Mouse (Mus musculus): Measurements from ENCODE around the gene Tmem17. TPM values are rescaled to one million over a fixed set of nuclear protein-coding genes. Genes with fewer than 3 reads are reported as not detected.

Gene Tmem17
- total RNA-seq (2022): 1 to 10 TPM; 1.8 to 2.8 (median 2.2) TPM

DNA sequence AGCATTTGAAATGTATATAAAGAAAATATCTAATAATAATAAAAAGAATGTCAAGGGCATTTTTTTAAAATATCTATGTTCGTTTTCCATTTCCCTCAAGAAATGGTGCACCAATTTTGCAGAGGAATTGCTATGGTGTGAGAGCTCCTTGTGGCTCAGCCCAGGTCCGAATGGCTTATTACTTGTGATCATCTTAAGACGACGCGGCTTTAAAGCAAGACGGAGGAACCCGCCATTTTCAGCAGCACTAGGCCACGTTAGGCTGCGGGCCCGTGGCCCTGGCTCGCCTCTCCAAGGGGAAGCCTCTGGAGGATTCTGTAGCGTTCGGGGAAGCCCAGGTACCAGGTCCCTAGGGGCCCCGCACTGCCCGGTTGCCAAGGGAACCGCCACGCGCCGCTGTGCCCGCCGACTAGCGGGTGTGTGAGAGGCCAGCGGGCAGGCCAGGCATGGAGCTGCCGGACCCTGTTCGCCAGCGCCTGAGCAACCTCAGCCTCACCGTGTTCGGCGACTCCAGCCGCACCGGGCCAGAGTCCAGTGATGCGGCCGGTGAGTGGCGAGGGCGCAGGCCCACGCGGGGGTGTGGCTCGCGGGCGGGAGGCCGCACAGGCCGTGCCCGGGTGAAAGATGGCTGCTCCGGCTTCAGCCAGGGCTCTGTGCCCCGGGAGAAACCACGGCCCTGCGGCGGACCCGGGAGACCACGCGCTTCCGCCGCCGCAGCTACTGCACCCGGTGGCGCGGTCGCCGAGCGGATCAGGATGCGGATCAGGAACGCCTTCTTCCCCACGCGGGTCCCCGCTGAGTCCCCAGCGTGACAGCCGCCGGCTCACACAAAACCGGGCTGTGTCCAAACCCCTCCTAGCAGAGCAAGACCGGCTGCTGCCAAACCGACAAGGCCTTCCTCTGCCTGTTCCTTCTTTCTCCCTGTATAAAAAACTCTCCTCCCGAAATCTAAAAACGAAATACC, at the start of gene Tmem17:
Gene Tmem17, plus strand, starts transcription at position 51 of the 964 bp plus-strand sequence.
- peak; percentile 79 to 84 for DNase-seq (ENCODE audit: low spot score in 2 of 2)

- no peak for DNase-seq (ENCODE audit: low spot score in 2 of 2)
Measured at GRCm38 (mm10) chr11:22479836-22480619, 31.9 kb upstream of the Tmem17 start.

DNA sequence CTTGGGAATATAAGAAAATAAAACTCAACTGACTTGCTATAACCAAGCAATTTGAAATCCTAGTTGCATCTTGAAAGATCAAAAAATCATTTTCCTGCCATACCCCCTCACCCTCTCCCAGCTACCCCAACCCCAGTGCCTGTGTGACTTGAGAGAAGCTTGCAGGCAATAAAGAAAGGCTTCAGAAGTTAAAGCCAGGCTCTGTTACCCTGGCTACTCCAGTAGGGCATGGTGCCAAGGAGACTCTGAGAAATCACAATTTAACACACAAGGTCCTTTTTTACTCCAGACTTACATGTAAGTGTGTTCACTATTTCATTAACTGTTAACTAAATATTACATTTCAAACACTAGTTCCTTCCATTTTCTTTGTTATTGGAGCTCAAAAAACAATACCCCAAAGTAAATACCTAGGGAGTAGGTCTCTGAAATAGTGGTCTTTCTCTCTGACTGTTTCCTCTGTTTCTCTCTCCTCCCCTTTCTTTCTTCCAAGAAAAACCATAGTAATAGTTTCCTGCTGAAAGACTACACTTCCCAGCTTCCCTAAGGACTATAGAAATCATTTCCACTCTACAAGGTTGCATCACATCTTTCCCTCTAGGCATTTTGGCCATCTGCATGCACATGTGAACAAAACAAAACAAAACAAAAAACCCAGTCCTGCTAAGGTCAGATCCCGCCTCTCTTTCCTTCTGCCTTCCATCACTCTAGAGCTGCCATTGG, 30.1 kb upstream of the Tmem17 start:
- no peak for DNase-seq (ENCODE audit: low spot score in 2 of 2)

DNA sequence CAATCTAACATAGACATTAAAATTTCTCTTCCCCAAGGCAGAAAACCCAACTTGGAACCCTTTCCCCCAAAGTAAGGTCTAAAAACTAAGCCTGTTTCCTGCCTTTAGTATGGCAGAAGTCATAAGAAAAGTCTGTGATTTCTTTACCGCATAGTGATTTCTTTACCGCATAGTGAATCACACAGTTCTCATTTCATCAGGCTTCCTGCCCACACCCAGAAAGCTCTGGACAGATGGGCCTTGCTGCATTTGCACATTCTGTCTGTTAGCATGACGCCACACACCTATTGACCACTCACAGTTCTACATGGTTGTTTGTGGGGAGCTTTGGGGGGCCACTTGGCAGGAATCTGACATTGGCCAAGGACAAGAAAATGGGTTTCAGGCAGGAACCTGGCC, 29.5 kb upstream of the Tmem17 start:
- no peak for DNase-seq (ENCODE audit: low spot score in 2 of 2)

DNA sequence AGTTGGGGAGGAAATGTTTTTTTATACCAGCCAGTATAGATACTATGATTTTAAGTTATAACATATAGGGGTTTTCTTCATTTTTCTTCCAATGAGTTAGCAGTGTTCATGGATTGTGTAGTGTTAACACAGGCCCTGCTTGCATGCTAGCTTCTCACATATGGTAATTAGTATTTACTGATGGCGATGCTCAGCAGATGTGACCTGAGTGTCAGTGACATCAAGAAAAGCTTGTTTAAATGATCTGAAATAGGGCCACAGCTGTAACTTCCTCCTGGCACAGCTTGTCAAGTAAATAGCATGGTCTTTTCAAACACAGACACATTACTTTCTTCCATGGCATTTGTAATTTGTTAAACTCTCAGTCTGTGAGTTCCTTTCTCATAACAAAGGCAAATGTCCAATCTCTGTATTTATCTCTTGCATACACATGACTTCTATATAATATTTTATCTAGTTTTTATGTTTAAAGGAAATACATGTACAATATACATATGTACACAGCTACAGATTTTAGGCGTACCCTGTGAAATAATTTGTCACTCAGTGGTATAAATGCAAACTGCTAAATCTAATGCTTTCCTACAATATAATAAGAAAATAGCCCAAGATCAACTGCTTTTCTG, 18.1 kb upstream of the Tmem17 start:
- no peak for DNase-seq (ENCODE audit: low spot score in 2 of 2)

- DNase-seq (ENCODE audit: low spot score in 2 of 2): no peak
Measured at GRCm38 (mm10) chr11:22494941-22495340, 16.9 kb upstream of the Tmem17 start.

DNA sequence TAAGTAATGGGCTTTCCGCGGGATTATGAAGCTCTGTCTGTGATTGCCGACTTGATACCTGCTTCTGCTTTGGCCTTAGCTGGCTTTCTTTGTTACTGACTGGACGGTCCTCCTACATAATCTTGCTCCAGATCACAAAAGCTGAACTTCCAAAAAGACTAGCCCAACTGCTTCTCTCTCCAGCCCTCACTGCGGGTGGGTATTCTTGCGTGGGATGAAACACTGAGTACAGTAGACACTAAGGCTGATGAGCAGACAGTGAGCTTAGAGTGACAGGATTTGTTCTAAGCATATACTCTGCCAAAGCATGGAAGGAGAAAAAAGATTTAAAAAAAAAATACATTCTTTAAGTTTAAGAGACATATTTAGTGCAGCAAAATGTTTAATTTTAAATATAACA, 12.5 kb upstream of the Tmem17 start:
- no peak for DNase-seq (ENCODE audit: low spot score in 2 of 2)

- DNase-seq (ENCODE audit: low spot score in 2 of 2): no peak
Measured at GRCm38 (mm10) chr11:22499886-22500285, 12.0 kb upstream of the Tmem17 start.

- DNase-seq (ENCODE audit: low spot score in 2 of 2): no peak
Measured at GRCm38 (mm10) chr11:22500771-22501566, 10.9 kb upstream of the Tmem17 start.

GRCm38 (mm10) chr11:22513075-22513474, 1.2 kb downstream of the Tmem17 start:
- DNase-seq (ENCODE audit: low spot score in 2 of 2): no peak

DNA sequence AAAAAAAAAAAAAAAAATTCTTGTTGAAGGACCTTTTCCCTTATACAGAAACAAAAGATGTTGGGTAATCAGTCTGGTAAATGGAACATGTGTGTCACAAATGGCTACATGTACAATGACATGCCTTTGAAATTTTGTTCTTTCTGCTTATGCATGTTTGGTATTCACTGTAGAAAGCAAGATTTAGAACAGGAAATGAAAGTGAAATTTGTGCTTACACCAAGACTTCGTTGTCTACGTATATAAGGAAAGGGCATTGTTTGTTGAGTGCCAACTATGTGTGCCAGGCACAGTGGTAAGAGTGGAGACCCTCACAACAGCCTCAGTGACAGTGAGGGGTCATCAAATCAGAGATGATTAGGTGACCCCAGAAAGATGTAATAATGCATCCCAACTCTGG, 3.2 kb downstream of the Tmem17 start:
- no peak for DNase-seq (ENCODE audit: low spot score in 2 of 2)

DNA sequence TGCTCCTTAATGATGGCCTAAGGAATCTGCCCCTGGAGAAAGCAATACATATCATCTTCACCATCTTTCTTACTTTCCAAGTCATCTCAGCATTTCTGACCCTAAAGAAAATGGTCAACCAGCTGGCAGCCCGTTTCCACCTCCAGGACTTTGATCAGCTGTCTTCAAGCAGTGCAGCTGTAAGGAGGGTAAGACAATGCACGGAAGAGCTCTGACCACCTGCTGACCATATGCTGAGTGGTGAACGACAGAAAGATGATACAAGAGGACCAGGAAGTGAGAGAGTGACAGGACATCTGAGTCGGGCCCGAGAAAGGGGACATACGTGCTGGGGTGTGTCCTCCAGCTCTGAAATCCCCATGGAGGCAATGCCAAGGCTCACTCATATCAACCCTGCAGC, 6.6 kb downstream of the Tmem17 start:
- DNase-seq (ENCODE audit: low spot score in 2 of 2): no peak

DNA sequence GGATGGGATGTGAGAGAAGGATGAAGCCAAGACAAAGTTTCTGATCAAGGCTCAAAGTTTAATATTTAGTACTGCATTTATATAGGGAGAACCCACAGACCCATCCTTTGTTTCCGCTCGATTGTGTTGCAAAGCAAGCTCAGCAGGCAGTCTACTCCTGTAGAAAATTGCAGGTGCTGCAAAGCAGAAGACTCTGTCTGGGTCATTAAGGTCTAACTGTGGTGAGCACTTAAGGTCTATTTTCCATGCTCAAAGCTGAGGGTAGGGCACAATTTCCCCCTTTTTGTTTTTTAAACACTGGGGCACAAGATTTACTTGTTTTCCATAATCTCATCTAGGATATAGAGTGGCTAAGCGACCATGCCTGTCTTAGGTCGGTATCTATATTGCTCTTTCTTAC, 8.4 kb downstream of the Tmem17 start:
- DNase-seq (ENCODE audit: low spot score in 2 of 2): no peak

DNA sequence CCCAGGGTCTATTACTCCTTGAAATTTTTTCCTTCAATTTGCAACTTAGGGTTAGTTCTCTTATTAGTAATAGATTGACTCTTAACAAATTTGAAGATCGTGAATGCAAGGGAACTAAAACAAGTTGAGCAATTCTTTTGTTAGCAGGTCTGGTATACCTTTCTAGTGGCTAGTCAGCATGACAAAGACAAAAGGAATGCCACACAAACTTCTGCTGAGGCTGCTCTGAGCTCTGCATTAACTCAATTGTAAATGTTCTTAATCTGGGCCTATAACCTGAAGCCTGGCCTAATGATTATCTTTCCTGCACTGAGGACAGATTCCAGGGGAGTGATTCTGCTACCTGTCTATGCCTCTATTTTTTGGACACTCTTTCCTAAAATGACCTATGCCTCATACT, 12.7 kb downstream of the Tmem17 start:
- no peak for DNase-seq (ENCODE audit: low spot score in 2 of 2)

DNA sequence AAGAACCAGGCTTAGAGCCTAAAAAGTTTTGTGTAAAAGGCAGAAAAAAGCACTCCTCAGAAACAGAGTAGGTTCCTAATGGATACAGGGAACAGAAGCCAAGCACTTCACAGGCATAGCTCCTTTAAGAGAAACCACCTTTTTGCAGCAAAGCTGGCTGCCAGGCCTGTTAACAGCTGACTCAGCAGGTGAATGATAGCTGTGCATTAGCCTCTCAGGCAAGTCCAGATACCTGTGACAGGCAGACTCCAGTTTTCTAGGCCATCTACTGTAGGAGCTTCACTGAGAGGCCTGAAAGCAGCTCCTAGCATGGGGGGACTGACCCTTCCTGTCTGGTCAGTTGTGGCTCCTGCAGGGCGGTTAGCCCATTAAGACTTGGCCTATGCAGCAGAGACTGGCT, 28.7 kb downstream of the Tmem17 start:
- DNase-seq (ENCODE audit: low spot score in 2 of 2): no peak

DNA sequence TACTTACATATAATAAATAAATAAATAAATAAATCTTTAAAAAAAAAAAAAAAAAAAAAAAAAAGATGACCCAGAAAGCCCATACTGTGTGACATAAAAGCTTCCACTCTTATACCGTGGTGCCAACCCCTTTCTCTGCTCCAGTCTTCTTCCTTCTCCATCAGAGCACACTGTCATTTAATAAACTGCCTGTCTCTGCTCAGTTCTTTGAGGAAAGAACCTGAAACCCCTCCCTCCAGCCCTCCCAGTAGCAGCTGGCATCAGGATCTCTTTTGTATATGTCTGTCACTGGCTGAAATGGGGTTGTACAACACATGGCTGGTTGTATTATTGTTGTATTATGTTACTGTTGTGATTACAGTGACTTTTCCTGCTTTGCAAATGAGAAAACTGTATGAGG, 48.2 kb downstream of the Tmem17 start:
- DNase-seq (ENCODE audit: low spot score in 2 of 2): no peak

DNA sequence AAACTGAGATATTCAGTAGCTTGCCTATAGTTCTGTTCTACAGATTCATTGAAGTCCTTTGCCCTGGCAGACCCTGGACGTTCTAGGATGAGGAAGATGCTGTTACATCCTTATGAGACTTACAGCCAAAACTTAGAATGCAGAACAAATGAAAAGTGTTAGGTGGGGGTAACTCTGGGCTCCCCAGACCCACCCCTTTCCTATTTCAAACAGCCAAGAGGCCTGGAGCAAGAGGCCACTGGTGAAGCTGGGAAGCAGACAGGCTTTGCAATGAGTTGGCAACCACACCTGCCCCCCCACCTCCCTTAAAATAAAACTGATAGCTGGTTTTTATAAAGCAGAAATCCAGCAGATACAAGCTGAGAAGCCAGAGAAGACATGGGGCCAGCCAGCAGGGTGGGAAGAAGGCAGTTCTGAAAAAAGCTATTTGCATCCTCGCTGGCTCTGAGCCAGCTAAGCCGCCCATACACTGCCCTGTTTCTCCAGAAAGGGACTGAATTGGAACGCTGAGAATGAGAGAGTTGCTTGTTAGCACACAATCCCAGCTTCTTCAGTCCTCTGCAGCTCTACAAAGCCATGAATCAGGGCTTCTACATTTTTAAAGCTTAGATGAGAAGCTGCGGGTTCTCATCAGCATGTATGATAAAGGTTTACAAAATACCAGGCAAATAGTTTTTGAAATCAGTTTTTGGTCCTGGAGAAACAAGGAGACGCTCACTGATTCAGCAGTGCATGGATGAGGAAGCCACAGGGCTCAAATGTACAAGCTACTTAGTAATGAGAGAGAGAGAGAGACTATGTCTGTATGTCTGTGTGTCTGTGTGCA, 48.8 kb downstream of the Tmem17 start:
- peak in 1 of 2 experiments; percentile 22 for DNase-seq (ENCODE audit: low spot score in 2 of 2)

- no peak for DNase-seq (ENCODE audit: low spot score in 2 of 2)
Measured at GRCm38 (mm10) chr11:22561329-22561592, 49.4 kb downstream of the Tmem17 start.

GRCm38 (mm10) chr11:22563706-22564105, 51.8 kb downstream of the Tmem17 start:
- DNase-seq (ENCODE audit: low spot score in 2 of 2): no peak

DNA sequence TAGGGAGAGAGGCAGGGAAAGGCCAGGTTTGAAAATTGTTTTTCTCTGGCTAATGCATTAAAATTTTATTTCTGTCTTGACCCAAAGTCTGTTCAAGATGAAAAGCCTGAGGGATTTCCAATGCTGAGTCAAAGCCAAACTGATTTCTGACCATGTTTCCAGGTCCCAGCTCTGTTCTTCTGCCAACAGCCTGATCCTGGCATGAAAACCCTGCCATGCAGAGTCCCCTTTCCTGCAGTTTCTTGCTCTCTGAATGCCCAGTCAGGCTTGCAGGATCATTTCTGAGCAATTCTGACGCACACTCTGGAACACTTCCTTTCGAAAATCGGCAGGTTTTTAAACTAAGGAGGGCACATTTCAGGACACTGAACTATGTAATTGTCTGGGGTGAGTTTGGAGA, 52.8 kb downstream of the Tmem17 start:
- DNase-seq (ENCODE audit: low spot score in 2 of 2): no peak

Data from gastrocnemius, adult 8-10 months (tissue).